Mouse (Mus musculus) gonadal fat pad, adult 2 months (tissue): ENCODE results near the gene Fto. TPM values are rescaled to one million over a fixed set of nuclear protein-coding genes. Genes with fewer than 3 reads are reported as not detected.

Experiments
- DNase-seq: peaks from one replicate; pipeline ENCODE4 v3.0.0-alpha.2; 2012; ENCODE audit warnings: low read depth
- polyA plus RNA-seq: library from polyadenylated mRNA; depleted of rRNA; stranded (reverse); fragments of >200 nt; gene quantifications from 2 replicates; pipeline ENCODE4 v1.2.3, GENCODE M21; 2012

Gene Fto
- polyA plus RNA-seq, 1 experiment, result 37.7 TPM

DNA sequence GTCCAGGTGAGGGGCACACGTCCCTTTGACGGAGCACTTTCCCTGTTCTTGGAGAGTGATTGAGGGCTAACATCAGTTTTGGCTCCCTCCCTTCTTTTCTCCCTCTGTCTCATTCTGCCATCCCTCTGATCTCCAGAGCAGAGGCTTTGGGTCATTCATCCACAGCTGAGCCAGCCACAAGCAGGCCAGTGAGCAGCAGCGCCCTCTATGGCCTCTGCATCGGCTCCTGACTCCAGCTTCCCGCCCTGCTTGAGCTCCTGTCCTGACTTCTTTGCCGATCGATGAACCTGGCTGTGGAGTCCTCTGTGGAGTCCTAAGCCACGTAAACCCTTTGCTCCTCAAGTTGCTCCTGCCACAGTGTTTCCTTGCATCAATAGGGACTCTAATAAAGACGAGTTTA lies 10.9 kb downstream of the Fto start:
- DNase-seq, result no peak

GRCm38 (mm10) chr8:91324916-91325315 lies 11.6 kb downstream of the Fto start:
- no peak for DNase-seq

- no peak for DNase-seq
Measured at GRCm38 (mm10) chr8:91326018-91326417, 12.7 kb downstream of the Fto start.

DNA sequence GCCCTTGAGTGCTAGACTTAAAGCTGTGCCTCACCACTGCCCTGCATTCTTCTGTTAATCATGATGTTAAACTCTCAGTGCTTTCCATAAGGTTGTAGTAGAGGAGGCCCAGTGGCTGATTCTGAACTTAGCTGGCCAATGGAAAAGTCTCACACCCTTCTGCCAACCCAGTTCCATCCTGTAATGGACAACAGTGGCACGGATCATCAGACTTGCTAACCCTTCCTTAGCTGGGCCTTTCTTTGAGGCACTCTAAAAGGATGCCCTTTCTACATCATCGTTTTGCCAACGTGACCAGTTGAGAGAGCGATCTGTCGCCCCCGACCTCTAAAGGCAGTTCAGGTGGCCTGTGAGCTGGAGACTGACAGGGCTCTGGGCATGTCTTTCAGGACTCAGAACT lies 13.6 kb downstream of the Fto start:
- no peak for DNase-seq

DNA sequence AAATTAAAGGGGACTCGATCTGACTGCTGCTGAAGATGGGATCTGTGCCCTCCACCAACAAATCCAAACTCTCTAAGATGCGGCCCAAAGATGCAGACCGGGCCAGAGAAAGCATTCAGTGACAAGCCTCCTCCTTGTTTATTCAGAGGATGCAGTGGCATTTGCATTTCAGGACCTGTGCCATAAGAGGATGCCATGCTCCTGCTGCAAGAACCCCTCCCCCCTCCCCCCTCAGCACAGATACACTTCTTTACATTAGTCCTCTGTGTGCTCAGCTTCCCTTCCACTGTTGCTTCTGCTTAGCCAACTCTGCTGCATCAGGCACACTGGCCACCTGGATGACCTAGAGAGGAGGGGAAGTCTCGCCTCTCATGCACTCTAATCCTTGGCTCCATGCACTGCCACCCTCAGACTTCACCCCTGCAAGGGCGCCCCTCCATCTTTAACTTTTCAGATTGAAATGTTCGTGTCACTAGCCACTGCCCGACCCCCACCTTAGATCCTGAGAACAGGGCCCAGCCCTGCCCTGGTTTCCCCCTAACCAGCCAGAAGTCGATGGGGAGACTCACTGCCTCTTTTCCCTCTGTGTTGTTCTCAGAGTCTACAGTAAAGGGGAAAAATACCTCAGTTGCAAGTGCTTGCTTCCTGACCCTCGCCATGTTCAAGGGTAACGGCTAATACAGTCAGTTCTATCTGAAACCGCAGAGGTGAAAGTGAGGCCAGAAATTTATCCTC lies 14.3 kb downstream of the Fto start:
- no peak for DNase-seq

DNA sequence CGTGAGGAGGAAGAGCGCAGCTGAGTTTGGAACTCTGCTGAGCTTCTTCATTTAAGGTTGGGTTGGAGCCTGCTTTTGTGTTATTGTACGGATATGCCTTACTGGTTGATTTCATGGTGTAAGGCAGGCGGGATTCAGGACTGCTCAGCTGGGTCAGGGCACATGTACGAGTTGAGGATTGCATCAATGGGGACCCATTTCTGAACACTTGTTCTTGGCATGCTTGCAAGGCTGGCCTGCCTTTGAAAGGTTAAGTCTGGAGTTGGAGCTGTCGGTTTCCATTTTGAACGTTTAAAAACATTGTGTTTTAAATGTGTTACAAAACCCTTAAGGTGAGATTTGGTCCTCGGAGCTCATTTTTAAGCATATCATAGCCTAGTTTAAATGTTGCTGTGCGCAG lies 15.7 kb downstream of the Fto start:
- no peak for DNase-seq

- DNase-seq, result no peak
Measured at GRCm38 (mm10) chr8:91329461-91329850, 16.1 kb downstream of the Fto start.

DNA sequence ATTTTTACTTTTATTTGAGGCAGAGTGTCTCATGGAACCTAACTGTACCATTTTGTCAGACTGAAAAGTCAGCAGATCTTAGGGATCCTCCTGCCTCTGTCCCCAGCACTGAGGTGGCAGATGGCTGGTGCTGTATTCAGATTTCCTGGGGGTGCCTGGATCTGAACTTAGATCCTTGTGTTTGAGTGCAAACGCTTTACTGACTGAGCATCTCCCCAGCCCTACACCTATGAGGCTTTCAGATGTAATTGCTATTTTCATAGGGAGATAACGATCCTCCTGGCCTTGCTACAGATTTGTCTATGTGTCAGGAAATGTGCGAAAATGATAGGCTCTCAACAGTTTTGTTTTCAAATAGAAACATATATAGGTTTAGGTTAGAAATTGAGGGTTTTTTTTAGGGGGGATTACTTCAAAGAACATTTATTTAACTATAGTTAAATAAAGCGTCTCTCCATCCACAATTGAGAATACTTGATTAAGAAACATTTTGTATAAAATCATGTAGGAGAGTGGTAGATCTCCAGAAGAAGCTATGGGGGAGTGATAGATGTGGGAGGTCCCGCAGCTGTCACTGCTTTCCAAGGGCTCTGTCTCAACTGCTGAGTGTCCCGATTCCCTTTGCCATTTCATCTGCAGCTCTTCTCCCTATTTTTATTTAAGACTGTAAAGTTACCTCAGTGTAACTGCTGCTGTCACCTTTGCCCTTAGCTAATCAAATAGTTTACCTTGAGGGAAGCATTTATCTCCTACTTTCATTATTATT lies 25.2 kb downstream of the Fto start:
- no peak for DNase-seq

DNA sequence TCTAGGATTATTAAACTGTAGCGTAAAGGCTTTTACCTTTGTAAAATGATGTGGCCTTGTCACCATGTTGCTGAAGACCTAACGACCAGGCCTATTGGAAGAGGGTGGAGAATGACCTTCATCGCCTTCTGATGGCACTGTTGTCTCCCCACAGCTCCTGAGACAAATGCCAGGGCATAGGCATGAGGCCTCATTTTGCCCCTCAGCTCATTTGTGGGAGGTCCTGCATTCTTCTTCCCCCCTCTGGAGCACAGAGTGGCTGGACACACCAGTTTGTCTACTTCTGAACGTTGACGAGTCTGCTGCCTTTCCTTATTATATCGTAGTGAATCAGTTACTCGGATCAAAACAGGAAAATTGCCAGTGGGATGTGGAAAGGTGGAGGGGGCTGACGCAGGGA lies 26.3 kb downstream of the Fto start:
- no peak for DNase-seq

DNA sequence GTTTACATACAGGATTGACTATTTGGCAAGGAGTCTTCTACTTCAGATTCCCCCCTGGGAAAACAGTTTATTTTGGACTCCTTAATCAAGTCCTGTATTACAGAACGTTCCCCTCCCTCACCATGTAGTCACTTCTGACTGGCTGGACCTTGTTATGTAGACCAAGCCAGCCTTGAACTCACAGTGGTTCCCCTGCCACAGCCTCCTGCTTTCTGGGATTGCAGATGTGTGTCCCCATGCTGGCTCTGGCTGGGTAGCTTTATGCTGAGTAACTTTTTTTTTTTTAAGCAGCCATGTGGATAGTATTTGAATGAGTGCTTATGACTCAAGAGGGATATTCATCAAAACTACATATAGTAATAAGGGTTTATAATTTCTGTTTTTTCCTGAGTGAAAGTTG lies 27.4 kb downstream of the Fto start:
- DNase-seq, result no peak

GRCm38 (mm10) chr8:91342196-91342595 lies 28.9 kb downstream of the Fto start:
- no peak for DNase-seq

DNA sequence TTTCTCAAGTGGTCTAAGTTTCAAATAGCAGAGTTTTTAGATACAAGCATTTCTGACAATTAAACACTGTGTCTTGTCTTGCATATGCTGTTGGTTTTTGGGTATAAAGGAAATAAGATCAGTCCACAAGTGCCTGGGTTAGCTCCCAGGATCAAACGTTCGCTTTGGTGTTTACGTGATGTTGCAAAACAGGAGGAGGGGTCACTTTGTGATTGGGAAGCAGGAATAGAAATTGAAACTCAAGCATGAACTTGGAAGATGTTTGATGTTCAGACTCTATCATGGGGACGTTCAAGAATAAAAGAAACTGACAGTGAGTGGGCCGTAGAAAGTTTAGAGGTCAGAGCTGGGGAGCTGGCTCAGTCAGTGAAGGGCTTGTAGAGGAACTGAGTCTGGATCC lies 29.5 kb downstream of the Fto start:
- no peak for DNase-seq

DNA sequence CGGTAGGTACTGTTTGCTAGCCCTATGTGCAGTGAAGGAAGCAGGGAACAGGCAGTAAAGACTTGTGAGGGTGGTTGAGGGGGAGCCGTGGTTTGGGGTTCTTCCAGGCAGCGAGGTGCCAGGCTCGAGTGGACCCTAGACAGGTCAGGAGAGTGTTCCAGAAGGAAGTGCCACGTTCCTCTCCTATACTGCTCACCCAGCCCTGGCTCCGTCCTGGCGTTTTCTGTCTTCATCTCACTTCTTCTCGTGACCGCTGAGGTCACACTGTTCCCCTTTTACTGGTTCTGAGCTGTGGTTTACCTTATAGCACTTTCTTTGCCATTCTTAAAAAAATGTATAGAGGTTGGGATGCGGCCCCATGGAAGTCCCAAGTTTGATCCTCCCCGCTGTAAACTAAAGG lies 31.3 kb downstream of the Fto start:
- DNase-seq, result no peak

- DNase-seq, result no peak
Measured at GRCm38 (mm10) chr8:91347146-91347545, 33.8 kb downstream of the Fto start.

GRCm38 (mm10) chr8:91347595-91347994 lies 34.3 kb downstream of the Fto start:
- DNase-seq, result no peak

GRCm38 (mm10) chr8:91349816-91350215 lies 36.5 kb downstream of the Fto start:
- DNase-seq, result no peak

- no peak for DNase-seq
Measured at GRCm38 (mm10) chr8:91350628-91351027, 37.3 kb downstream of the Fto start.

- DNase-seq, result no peak
Measured at GRCm38 (mm10) chr8:91352598-91352997, 39.3 kb downstream of the Fto start.

DNA sequence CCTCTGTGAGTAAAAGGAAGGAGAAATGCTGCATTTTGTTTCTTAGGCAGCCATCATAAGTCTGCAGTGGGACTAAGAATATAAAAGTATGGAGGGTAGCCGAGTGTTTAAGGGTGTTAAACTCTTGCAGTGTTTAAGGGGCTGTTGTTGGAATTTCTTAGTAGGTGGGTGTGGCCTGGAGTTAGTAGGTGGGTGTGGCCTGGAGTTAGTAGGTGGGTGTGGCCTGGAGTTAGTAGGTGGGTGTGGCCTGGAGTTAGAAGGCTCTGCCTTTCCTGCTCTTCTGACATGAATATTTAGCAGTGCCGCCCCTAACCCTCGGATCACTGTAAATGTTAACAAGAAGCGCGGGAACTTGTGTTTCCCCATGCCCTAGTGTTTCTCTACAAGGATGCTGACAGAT lies 39.7 kb downstream of the Fto start:
- no peak for DNase-seq

- no peak for DNase-seq
Measured at GRCm38 (mm10) chr8:91353907-91354306, 40.6 kb downstream of the Fto start.

GRCm38 (mm10) chr8:91355301-91355905 lies 42.1 kb downstream of the Fto start:
- DNase-seq, result no peak

GRCm38 (mm10) chr8:91355956-91356699 lies 42.8 kb downstream of the Fto start:
- no peak for DNase-seq
